Mouse (Mus musculus): ENCODE results near the gene Ulk4. TPM values are rescaled to one million over a fixed set of nuclear protein-coding genes. Genes with fewer than 3 reads are reported as not detected.

The Ulk4 gene
- polyA plus RNA-seq, 1 experiment from 2014 or later: 122 TPM

DNA sequence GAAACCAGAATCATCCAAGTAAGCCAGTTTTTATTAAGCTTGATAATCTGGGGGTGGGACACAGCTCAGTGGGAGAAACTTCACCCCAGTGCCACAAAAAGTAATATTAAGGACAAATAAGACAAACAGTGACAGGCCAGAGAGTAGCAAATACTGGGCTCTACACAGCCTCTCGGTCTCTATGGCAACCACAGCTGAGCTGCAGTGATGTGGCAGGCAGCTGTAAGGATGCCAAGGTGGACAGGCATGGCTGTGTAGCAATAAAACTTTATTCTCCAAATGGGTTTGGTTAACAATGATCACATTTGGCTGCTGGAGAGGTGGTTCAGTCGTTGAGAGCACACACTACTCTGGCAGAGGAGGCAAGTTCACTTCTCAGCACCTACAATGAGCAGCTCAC lies 150.0 kb downstream of the Ulk4 start:
- ATAC-seq: no peak
- no peak for TF ChIP-seq EP300 (IDR thresholded peaks at IDR 0.05)
- no peak for TF ChIP-seq CTCF (IDR thresholded peaks at IDR 0.05)
- Histone ChIP-seq H3K4me1 (ENCODE audit: insufficient read depth, low read depth, low read length) (no peaks in the 10 kb centered on the region; the same call in 1 of the 2 replicates), H3K9ac (replicated peaks; ENCODE audit: low read depth) (no peak overlapping the region), H3K27me3 (replicated peaks; ENCODE audit: insufficient read depth, low read length) (no peaks in the 10 kb centered on the region), H3K4me2 (replicated peaks; ENCODE audit: low read depth, low read length) (no peak overlapping the region), H3K27ac (ENCODE audit: low read length) (no peak overlapping the region), H3K4me3 (ENCODE audit: low read depth, low read length) (no peak overlapping the region), H3K36me3 (ENCODE audit: insufficient read depth, low read length) (no peaks in the 10 kb centered on the region), H3K9me3 (ENCODE audit: low read length) (no peaks in the 10 kb centered on the region)
- DNase-seq (ENCODE audit: low spot score): no peak
- WGBS: 73% methylated on average over 2 of the region's 2 CpGs

DNA sequence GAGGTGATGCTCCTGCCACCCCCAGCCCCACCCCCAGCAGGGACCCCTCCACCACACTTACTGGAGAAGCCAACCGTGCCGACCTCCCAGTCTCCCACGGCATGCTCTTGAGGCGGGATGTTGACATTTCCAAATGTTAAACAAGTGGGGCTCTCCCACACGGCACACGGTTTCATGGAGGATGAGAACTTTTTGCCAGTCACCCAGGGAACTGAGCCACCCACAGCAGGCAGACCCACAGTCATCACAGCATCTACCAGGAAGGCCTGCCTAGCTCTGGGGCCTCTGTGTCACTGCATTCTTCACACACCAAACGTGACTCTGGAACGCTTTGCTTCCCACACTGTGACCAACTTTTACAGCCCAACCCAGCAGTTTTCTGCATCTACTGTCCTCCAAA lies 152.3 kb downstream of the Ulk4 start:
- Histone ChIP-seq H3K9me3 (ENCODE audit: low read length) (no peaks in the 10 kb centered on the region), H3K36me3 (ENCODE audit: insufficient read depth, low read length) (no peaks in the 10 kb centered on the region), H3K4me3 (ENCODE audit: low read depth, low read length) (no peak overlapping the region), H3K4me2 (replicated peaks; ENCODE audit: low read depth, low read length) (no peak overlapping the region), H3K9ac (replicated peaks; ENCODE audit: low read depth) (no peak overlapping the region), H3K4me1 (ENCODE audit: insufficient read depth, low read depth, low read length) (no peaks in the 10 kb centered on the region; the same call in 1 of the 2 replicates), H3K27ac (ENCODE audit: low read length) (no peak overlapping the region), H3K27me3 (replicated peaks; ENCODE audit: insufficient read depth, low read length) (no peaks in the 10 kb centered on the region)
- WGBS: 45% methylated on average over 8 of the region's 8 CpGs
- ATAC-seq: no peak
- no peak for TF ChIP-seq EP300 (IDR thresholded peaks at IDR 0.05)
- no peak for TF ChIP-seq CTCF (IDR thresholded peaks at IDR 0.05)
- no peak for DNase-seq (ENCODE audit: low spot score)

DNA sequence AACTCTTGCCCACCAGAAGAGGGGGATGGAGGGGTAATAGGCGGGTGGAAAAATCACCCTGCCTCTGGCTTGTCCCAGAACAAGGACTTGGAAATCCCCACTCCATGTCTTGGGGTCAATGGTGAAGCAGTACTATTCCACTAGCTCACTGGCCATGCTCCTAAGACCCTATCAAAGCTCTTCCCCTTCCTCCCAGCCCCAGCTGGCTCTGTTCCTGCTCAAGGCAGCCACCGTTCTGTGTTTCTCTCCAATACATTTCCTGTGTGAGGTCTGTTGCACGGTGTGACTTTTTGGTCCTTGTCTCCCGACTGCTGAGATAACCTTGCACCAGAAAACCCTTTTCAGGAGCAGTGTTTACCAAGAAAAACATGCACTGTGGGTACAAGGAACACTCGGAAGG lies 155.0 kb downstream of the Ulk4 start:
- no peak for ATAC-seq
- Histone ChIP-seq H3K36me3 (ENCODE audit: insufficient read depth, low read length) (no peaks in the 10 kb centered on the region), H3K4me3 (ENCODE audit: low read depth, low read length) (no peak overlapping the region), H3K4me2 (replicated peaks; ENCODE audit: low read depth, low read length) (no peak overlapping the region), H3K27ac (ENCODE audit: low read length) (no peak overlapping the region), H3K4me1 (ENCODE audit: insufficient read depth, low read depth, low read length) (no peaks in the 10 kb centered on the region; the same call in 1 of the 2 replicates), H3K9me3 (ENCODE audit: low read length) (no peaks in the 10 kb centered on the region), H3K9ac (replicated peaks; ENCODE audit: low read depth) (no peak overlapping the region), H3K27me3 (replicated peaks; ENCODE audit: insufficient read depth, low read length) (no peaks in the 10 kb centered on the region)
- WGBS: 37% methylated on average over 5 of the region's 5 CpGs
- no peak for DNase-seq (ENCODE audit: low spot score)
- TF ChIP-seq EP300 (IDR thresholded peaks at IDR 0.05) (no peak), CTCF (IDR thresholded peaks at IDR 0.05) (no peak)

DNA sequence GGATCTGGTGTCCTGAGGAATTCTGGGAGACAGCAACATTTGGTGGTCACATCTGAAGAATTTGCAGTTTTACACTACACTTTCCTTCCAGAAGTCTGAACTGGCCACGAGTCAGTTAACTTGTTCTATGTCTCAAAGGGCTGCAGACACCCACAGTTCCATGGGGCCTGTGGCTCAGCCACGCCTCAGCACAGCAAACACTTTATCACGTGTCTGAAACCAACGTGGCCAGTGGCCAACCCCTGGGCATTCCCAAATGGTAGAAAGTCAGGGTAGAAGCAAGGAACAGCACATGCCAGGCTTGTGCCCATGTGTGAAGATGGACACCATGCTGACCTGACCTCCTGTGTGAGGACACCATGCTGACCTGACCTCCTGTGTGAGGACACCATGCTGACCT lies 159.1 kb downstream of the Ulk4 start:
- Histone ChIP-seq H3K4me2 (replicated peaks; ENCODE audit: low read depth, low read length) (no peak overlapping the region), H3K27me3 (replicated peaks; ENCODE audit: insufficient read depth, low read length) (no peaks in the 10 kb centered on the region), H3K27ac (ENCODE audit: low read length) (no peak overlapping the region), H3K36me3 (ENCODE audit: insufficient read depth, low read length) (no peaks in the 10 kb centered on the region), H3K9ac (replicated peaks; ENCODE audit: low read depth) (no peak overlapping the region), H3K4me3 (ENCODE audit: low read depth, low read length) (no peak overlapping the region), H3K4me1 (ENCODE audit: insufficient read depth, low read depth, low read length) (no peaks in the 10 kb centered on the region; the same call in 1 of the 2 replicates), H3K9me3 (ENCODE audit: low read length) (no peaks in the 10 kb centered on the region)
- TF ChIP-seq CTCF (IDR thresholded peaks at IDR 0.05) (no peak), EP300 (IDR thresholded peaks at IDR 0.05) (no peak)
- DNase-seq (ENCODE audit: low spot score) (no peak), ATAC-seq (no peak)
- 45% methylated on average over 4 of the region's 4 CpGs for WGBS

DNA sequence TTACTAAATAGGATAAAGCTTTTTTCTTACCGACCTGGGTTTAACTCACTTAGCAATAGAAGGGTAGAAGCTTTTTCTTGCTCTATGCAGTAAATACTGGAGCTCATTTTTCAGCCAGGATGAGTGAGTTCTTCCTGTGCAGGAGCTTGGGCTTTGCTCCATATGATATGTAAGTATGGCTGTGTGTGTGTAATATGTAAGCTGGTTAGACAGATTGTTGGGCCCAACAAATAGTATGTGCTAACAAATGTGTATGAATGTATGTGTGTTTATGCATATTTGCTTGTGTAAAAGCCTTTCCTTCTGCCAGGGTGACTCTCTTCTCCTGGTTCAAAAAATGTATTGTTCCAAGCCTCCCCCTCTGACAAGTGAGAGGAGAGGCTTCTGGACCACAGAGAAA lies 164.9 kb downstream of the Ulk4 start:
- DNase-seq (ENCODE audit: low spot score): no peak
- Histone ChIP-seq H3K9ac (replicated peaks; ENCODE audit: low read depth) (no peak overlapping the region), H3K4me2 (replicated peaks; ENCODE audit: low read depth, low read length) (no peak overlapping the region), H3K27ac (ENCODE audit: low read length) (no peak overlapping the region), H3K36me3 (ENCODE audit: insufficient read depth, low read length) (no peaks in the 10 kb centered on the region), H3K27me3 (replicated peaks; ENCODE audit: insufficient read depth, low read length) (no peaks in the 10 kb centered on the region), H3K4me3 (ENCODE audit: low read depth, low read length) (no peak overlapping the region), H3K4me1 (ENCODE audit: insufficient read depth, low read depth, low read length) (no peaks in the 10 kb centered on the region), H3K9me3 (ENCODE audit: low read length) (no peaks in the 10 kb centered on the region)
- ATAC-seq: no peak
- TF ChIP-seq EP300 (IDR thresholded peaks at IDR 0.05) (no peak), CTCF (IDR thresholded peaks at IDR 0.05) (no peak)
- 45% methylated on average over 1 of the region's 1 CpGs for WGBS

DNA sequence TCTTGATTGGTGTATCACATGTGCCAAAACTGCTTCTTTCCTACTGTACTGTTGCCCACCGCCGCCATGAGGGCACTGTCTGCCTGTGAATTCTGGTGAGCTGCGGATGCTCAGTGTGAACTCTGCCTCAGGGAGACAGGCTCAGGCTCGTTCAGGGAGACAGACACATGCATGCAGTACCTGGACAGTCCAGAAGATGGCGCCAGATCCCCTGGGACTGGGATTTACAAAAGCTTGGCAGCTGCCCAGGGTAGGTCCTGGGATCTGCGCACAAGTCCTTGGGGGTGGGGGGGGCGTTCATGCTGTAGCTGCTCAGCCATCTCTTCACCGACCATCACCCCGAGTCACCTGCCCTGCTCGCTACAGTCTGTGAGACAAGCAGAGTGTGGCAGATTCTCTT lies 168.9 kb downstream of the Ulk4 start:
- no peaks in the 10 kb centered on the region for H3K36me3 ChIP-seq (ENCODE audit: insufficient read depth, low read length)
- WGBS: 14% methylated on average over 10 of the region's 10 CpGs
- ATAC-seq: no peak; the same call in 1 of the 2 replicates

DNA sequence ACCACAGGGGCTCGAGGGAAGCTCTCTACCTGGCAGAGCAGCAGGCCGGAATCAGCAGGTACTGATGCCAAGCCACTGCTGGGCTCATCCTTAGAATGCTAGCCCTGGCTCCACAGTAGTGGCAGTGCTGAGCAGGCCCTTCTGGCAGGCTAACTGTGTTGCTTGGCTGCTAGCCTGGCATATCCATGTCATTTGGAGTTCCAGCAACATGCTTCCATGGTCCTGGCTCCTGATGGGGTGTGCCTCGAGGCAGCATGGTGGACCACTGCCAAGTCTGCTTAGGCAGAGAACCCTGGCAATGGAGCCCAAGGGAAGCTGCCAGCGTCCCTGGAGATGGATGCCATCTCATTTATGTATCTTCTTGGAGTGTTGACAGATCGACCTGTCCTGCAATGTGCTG lies 169.4 kb downstream of the Ulk4 start:
- Histone ChIP-seq H3K4me2 (replicated peaks; ENCODE audit: low read depth, low read length) (no peak overlapping the region), H3K36me3 (ENCODE audit: insufficient read depth, low read length) (no peaks in the 10 kb centered on the region), H3K9me3 (ENCODE audit: low read length) (no peaks in the 10 kb centered on the region), H3K27ac (ENCODE audit: low read length) (no peak overlapping the region), H3K4me1 (ENCODE audit: insufficient read depth, low read depth, low read length) (no peaks in the 10 kb centered on the region), H3K9ac (replicated peaks; ENCODE audit: low read depth) (no peak overlapping the region), H3K4me3 (ENCODE audit: low read depth, low read length) (no peak overlapping the region), H3K27me3 (replicated peaks; ENCODE audit: insufficient read depth, low read length) (no peaks in the 10 kb centered on the region)
- ATAC-seq (no peak), DNase-seq (ENCODE audit: low spot score) (peak; percentile 10)
- WGBS: 66% methylated on average over 5 of the region's 5 CpGs
- TF ChIP-seq EP300 (IDR thresholded peaks at IDR 0.05) (no peak), CTCF (IDR thresholded peaks at IDR 0.05) (no peak)

More for the DNA sequence above, 168.9 kb downstream of the Ulk4 start:
- Histone ChIP-seq H3K27me3 (replicated peaks; ENCODE audit: insufficient read depth, low read length) (no peaks in the 10 kb centered on the region), H3K4me3 (ENCODE audit: low read depth, low read length) (no peak overlapping the region), H3K9me3 (ENCODE audit: low read length) (no peaks in the 10 kb centered on the region), H3K9ac (replicated peaks; ENCODE audit: low read depth) (no peak overlapping the region), H3K4me2 (replicated peaks; ENCODE audit: low read depth, low read length) (no peak overlapping the region), H3K4me1 (ENCODE audit: insufficient read depth, low read depth, low read length) (no peaks in the 10 kb centered on the region), H3K27ac (ENCODE audit: low read length) (no peak overlapping the region)
- TF ChIP-seq CTCF (IDR thresholded peaks at IDR 0.05) (peak; percentile 97), EP300 (IDR thresholded peaks at IDR 0.05) (no peak)
- DNase-seq (ENCODE audit: low spot score): peak; percentile 81

Measured in lung, postnatal 0 days (tissue).